Mouse (Mus musculus) spleen, embryonic (tissue): Measurements from ENCODE around the gene Spata2.

Source experiments
- CTCF ChIA-PET: fragments of 350-600 bp; sonication (Branson Sonifier 250); formaldehyde crosslinking; loops from one replicate; lab custom pipeline; 2022; lab: Charles Lee

Spata2 gene

DNA sequence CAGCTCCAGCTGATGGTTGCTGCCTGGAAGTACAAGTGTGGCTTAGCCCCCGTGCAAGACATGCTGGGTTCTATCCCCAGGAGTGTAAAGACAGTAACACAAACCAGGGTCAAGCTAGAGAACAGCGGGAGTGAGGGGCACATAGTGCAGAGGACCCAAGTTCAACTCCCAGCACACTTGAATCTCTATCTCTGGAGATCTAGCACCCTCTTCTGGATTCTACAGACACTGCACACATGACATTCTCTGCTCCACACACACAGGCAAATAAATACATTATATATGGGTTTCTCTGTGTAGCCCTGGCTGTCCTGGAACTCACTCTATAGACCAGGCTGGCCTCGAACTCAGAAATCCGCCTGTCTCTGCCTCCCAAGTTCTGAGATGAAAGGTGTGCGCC, 20.3 kb upstream of the Spata2 start:
- CTCF ChIA-PET, result interaction anchor here (0.6 to 1.0 kb wide), 2 partner anchors 12 to 22 kb away, joined by 3 to 5 read pairs; no protein-coding TSS in a partner anchor

GRCm38 (mm10) chr2:167512365-167512764, 19.7 kb upstream of the Spata2 start:
- CTCF ChIA-PET, result interaction anchor here (0.6 to 1.0 kb wide), 2 partner anchors 11 to 22 kb away, joined by 3 to 5 read pairs; no protein-coding TSS in a partner anchor

GRCm38 (mm10) chr2:167510485-167510884, 17.8 kb upstream of the Spata2 start:
- CTCF ChIA-PET, result interaction anchor here (0.5 to 0.6 kb wide), 4 partner anchors 9 to 1962 kb away, joined by 3 to 11 read pairs (median 6); partner anchors contain the start of gene Rnf114

DNA sequence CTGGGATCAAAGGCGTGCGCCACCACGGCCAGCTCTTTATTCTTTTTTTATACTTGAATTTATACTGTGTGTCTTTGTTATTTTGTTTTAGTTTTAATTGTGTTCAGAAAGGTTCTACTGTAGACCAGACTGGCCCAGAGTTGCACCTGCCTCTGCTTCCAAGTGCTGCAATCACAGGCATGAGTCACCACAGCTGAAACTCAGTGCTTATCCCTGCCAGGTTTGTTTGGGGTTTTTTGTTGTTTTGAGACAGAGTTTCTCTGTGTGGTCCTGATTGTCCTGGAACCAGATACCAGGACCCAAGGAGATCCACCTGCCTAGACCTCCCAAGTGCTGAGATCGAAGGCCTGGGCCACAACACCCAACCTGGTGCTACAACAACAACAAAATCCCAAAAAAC, 15.9 kb upstream of the Spata2 start:
- CTCF ChIA-PET, result no interaction called here

DNA sequence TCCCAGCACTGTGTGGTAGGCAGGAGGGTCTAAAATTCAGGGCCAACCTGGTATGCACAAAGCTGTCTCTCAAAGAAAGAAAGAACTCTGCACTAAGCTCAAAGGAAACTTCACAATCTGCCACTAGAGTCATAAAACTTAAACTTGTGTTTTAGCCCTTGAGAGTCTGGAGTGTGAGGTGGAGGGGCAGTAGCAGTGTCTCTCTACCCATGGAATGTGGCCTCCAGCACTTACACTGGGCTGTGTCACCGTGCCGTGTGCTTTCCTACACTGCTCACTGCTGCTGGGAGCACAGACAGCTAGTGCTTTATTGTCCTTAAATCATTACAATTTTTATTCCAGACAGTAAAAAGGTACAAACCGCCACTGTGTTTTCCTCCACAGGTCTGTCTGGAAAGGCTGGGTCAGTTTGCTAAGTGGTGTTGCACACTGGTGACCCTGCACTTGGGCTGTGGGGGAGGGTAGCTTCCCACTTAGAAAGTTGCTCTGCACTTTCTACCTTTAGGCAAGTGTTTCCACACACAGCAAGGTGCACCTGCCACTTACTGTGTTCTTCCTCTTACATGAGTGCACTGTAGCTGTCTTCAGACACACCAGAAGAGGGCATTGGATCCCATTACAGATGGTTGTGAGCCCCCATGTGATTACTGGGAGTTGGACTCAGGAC, 15.2 kb upstream of the Spata2 start:
- CTCF ChIA-PET, result no interaction called here

DNA sequence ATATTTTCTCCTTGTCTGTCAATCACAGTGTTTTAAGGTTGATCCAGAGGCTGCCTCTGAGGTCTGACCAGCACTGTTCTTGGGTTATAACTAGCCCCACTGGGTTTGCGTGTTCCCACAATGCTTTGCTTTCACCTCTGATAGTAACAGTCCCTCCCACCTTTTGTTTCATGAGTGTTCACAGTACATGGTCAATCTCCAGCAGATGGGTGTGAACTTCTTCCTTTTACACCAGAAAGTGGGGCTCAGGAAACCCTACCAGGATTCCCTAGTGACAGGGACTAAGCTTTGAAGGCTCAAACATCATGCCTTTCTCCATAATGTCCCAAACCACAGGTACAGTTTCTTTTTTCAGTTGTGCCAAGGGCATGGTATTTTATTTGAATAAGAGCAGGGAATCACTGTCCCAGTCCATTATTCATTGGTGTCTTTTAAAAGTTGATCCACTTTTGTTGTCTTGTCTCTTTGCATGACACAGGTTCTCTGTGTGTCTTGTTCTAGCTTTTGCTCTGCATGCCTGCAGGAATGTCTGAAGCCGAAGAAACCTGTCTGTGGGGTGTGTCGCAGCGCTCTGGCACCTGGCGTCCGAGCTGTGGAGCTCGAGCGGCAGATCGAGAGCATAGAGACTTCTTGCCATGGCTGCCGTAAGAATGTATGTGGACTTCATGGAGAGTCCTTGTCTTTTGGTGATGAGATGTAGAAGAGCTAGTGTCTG, 14.0 kb upstream of the Spata2 start:
- CTCF ChIA-PET, result interaction anchor here (0.6 kb wide), 1 partner anchor 119 kb away, joined by 6 read pairs; no protein-coding TSS in a partner anchor

GRCm38 (mm10) chr2:167505127-167505526, 12.4 kb upstream of the Spata2 start:
- CTCF ChIA-PET, result interaction anchor here (1.1 kb wide), 1 partner anchor 13 kb away, joined by 3 read pairs; the partner anchor contains the start of genes Rnf114 and Spata2

GRCm38 (mm10) chr2:167503896-167504349, 11.2 kb upstream of the Spata2 start:
- CTCF ChIA-PET, result no interaction called here

GRCm38 (mm10) chr2:167503253-167503895, 10.7 kb upstream of the Spata2 start:
- CTCF ChIA-PET, result no interaction called here

DNA sequence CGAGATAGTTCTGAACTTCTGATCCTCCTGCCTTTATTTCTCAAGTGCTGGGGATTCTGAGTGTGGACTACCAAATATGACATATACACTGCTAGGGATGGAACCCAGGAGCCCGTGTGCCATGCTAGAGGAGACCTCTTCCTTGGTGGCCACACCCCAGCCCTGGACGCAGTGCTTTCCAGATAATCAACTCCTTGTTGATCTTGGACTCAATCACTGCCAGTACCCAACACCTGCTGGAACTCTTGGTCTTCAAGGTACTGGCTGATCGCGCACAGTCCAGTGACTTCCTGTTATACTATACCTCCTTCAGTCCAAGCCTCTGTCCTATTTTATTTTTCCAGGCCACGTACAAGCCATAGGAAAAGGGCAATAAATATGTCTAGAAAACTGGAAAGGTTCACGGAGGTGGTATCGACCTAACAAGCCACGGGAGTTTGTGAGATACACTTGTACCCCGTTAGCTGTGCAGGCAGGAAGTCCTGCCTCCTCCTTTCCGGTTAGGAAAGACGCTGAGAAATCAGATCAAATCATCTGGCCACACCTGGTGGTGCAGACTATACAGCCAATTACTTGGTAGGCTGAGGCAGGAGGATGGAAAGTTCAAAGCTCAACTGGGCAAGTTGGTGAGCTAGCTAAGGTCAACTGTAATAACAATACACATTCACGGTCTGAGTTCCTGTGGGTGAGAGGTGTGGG, 10.0 kb upstream of the Spata2 start:
- CTCF ChIA-PET, result no interaction called here

- CTCF ChIA-PET, result interaction anchor here (0.5 to 0.6 kb wide), 2 partner anchors 38 to 120 kb away, joined by 4 read pairs; no protein-coding TSS in a partner anchor
Measured at GRCm38 (mm10) chr2:167497272-167497671, 4.6 kb upstream of the Spata2 start.

- CTCF ChIA-PET, result no interaction called here
Measured at GRCm38 (mm10) chr2:167496437-167496836, 3.8 kb upstream of the Spata2 start.

DNA sequence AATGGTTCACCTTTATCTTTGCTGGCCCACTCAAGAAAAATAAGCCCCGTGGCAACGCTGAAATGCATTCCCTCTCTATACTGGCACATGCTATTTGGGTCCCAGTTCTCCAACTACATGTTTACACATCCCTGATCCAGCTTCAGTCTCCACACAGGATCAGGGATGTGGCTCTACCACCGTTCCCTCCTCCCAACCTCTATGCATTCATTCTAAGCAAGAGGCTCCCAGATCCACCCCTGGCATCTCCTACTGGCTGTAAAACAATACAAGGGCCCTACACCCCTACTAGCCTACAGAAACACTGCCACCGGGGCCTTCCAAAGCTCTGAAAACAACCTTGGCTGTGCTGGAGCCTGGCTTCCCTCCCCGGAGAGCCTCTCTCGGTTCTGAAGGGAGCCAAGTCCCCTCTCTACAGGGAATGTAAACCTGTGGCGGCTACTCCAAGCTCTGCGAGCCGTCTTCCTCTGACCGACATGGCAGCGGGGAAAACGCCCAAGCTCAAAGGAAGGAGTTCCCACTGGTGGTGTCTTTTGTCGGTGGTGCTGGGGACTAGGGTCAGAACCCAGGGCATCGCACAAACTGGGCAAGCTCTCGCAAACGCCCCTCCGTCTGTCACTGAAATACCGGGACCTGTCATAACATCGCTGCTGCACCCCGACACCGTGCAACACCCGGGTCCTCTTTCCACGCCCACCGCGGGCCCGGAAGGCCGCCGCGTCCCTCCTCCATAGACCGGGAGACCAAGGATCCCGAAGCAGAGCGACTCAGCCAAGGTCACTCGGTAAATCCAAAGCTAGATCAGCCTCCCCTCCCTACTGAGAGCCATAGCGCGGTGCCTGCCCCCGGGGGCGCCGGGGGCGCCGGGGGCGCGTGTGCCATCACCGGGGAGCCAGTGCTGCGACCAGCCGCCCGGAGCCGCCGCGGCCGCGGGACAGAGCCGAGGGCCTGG, 654 bp downstream of the Spata2 start, which contains the start of gene Rnf114:
Gene Rnf114, plus strand, starts transcription at position 889 of the 952 bp plus-strand sequence.
- CTCF ChIA-PET, result interaction anchor here (0.6 to 1.3 kb wide), 3 partner anchors 13 to 122 kb away, joined by 3 to 4 read pairs (median 3); no protein-coding TSS in a partner anchor

DNA sequence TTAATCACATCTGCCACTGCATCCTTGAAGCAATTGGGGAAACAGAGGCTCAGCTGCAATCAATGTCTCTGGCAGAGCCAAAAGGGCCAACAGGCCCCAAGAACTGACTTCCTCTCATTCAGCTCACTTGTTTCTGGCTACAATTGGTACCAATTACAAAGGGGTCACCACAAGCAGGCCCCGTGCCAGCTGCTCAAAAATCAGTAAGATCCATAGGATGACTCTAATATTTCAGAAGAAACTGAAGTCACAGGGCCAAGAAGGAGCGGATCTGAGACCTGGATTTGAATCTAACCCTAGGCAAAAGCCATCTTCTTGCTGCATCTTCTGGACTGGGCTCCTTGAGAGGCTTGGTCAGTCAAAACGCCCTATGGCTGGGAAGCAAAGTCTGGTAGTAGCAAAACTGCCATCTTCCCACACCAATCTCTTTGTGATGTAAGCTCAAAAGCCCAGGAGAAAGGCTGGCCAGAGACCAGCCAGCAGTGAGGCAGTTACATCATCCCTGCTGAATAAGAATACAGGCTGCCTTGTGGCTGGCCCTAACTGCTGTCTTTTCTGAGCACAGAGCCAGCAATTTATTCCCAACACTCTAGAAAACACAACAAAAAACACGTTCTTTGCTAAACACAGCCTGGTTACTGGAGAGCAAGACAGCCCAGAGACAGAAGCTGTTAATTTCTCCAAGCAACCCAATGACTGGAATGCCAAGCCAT, 1.7 kb downstream of the Spata2 start:
- CTCF ChIA-PET, result interaction anchor here (0.6 kb wide), 1 partner anchor 186 kb away, joined by 8 read pairs; no protein-coding TSS in a partner anchor

DNA sequence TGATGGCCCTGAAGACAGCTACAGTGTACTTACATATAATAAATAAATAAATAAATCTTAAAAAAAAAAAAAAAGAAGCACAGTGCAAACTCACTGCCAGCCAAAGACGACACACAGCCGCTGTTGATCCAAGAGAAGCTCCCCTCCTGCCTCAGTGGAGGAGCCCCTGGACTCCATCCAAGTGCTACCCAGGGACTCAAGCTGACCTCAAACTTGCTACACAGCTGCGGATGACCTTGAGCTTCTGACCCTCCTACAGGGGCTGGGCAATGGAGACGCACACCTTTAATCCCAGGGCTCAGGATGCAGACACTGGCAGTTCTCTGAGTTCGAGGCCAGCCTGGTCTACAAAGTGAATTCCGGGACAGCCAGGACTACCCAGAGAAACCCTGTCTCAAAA, 4.7 kb downstream of the Spata2 start:
- CTCF ChIA-PET, result no interaction called here

GRCm38 (mm10) chr2:167487551-167487950, 5.1 kb downstream of the Spata2 start:
- CTCF ChIA-PET, result no interaction called here

- CTCF ChIA-PET, result interaction anchor here (0.6 kb wide), 1 partner anchor 169 kb away, joined by 3 read pairs; no protein-coding TSS in a partner anchor
Measured at GRCm38 (mm10) chr2:167486573-167486972, 6.1 kb downstream of the Spata2 start.

DNA sequence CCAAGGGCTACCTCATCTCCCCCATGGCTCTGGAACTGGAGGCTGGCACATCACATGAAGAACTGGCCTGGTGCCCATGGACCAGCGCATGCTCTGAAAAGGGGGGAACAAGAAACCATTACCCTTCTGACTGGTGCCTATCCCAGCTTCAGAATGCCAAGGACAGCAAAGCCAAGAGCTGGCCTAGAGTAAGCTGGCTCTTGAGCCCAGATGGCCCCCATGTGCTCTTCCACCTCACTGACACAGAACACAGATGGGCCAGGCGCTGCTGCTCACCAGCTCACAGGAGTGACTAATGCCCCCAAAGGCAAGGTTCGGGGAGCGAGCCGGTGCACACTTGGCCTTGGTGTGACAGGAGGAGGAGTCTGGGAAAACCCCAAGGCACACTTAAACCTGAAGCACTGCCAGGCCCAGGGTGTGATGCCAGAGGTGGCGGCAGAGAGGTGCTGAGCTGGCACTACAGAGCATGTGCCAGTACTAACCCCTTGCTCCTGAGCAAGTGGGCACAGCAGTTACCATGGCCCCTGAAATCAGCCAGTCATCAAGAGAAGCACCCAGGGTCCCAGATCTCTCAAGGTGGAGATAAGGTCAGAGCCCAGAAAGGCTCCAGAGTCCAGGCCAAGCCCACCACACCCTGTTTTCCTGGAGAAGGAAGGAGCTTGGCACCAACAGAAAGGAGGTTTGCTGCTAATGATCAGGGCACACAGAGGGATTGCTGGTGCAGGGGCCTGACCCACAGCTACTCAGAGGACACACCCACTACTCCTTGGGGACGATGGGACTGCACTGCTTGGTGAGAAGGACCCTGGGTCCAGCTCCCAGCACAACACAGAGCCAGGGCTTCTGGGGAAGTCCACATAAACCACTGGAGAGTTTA, 6.9 kb downstream of the Spata2 start:
- CTCF ChIA-PET, result no interaction called here
